Mouse (Mus musculus): ENCODE measurements at regions not wholly inside any gene's neighbourhood (a gene's known extent, or its start where the extent isn't known, plus 50 kb on each side); places are given as distances from the start of the nearest gene placed in this dataset.
"Not testable (repeated sequence)": the region's sequence is repeated elsewhere in the genome, so short reads cannot be mapped to it uniquely, and the experiment has no call there.

DNA sequence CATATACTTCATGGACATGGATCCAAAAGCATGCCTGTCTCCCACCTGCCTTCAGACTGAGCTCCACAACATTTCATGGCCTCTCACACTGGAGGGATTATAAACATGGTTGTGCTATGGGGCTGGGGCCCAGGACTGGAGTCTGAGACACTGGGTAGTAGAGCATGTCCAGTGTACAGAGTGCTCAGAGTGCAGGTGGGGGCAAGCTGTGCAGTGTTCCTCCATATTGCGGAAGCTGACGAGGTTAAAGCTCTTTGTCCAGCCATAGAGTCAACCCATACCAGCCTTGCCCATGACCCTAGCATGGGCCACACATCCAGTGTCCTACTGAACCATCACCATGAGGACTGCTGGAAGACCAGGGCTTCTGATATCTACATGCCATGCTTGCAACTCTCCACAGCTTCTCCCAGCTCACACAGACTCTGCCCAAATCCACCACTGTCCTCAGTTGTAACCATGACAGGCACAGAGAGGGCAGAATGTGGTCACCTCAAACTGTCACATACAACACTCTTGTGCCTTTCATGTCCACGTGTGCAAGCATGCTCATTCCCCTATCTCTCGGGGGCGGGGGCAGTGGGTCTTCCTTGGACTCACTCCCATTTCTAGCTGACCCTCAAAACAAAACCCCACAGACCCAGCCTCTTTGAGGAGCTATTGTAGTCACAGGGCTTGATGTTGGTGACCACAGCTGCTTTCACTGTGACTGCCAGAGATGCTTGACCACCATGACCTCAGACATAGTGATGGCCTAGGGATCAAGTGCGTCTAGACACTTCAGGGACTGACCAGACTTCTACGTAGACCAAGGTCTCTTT, 55.9 kb downstream of the Tmem121 start:
- no peaks in the 10 kb centered on the region for H3K36me3 ChIP-seq
- no peak overlapping the region for H3K27ac ChIP-seq (ENCODE audit: poor library complexity, severe bottlenecking)
- H3K4me3 ChIP-seq = no peak overlapping the region
- no peaks in the 10 kb centered on the region for H3K27me3 ChIP-seq (replicated peaks)
- no peaks in the 10 kb centered on the region for H3K4me1 ChIP-seq (replicated peaks)
- no peak for ATAC-seq (ENCODE audit: insufficient number of reproducible peaks, low FRiP score)
- no peak overlapping the region for H3K4me2 ChIP-seq
- WGBS = 79% methylated on average over 7 of the region's 7 CpGs
- H3K9ac ChIP-seq = no peak overlapping the region
- no peaks in the 10 kb centered on the region for H3K9me3 ChIP-seq (replicated peaks)

DNA sequence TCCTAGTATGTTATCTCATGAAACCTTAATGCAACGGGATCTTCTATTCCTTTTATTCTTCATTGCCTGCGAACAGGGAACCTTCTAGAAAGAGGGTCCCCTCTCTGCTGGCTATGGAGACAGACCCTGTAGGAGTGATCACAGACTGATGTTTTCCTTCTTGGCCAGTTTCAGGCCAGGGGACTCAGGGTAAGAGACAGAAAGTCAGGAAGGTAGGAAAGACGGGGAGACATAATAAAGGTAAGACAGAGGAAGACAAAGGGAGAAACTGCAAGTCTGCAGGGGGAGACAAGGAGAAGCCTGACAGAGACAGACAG, 56.4 kb downstream of the Tmem121 start:
- WGBS = 78% methylated on average over 3 of the region's 3 CpGs
- Histone ChIP-seq H3K9ac (no peak overlapping the region), H3K4me1 (replicated peaks) (no peaks in the 10 kb centered on the region), H3K27me3 (replicated peaks) (no peaks in the 10 kb centered on the region), H3K9me3 (replicated peaks) (no peaks in the 10 kb centered on the region), H3K36me3 (no peaks in the 10 kb centered on the region), H3K4me3 (no peak overlapping the region), H3K4me2 (no peak overlapping the region), H3K27ac (ENCODE audit: poor library complexity, severe bottlenecking) (no peak overlapping the region)
- no peak for ATAC-seq (ENCODE audit: insufficient number of reproducible peaks, low FRiP score)

DNA sequence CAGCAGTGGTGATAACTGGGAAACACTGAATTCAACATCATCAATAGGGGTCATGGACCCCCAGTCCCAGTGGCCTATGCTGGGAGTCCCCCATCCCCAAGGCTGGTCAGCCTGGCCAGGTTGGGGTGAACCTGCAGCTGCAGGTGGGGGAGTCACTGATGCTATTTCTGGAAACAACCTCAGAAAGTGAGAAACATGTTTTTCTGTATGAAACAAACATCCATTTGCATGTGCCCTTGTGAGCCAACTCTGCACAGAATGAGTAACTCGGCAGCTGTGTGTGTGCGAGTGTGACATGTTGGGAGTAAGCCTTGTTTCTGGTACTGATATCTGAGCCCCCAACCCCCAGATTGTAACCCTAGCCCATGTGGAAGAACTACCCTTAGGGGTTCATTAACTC, 59.0 kb downstream of the Tmem121 start:
- no peak overlapping the region for H3K9ac ChIP-seq
- H3K27me3 ChIP-seq (replicated peaks) = no peaks in the 10 kb centered on the region
- no peak overlapping the region for H3K4me2 ChIP-seq
- no peaks in the 10 kb centered on the region for H3K9me3 ChIP-seq (replicated peaks)
- no peak for ATAC-seq (ENCODE audit: insufficient number of reproducible peaks, low FRiP score)
- H3K27ac ChIP-seq (ENCODE audit: poor library complexity, severe bottlenecking) = no peak overlapping the region
- no peaks in the 10 kb centered on the region for H3K36me3 ChIP-seq
- no peak overlapping the region for H3K4me3 ChIP-seq
- 74% methylated on average over 2 of the region's 2 CpGs for WGBS
- H3K4me1 ChIP-seq (replicated peaks) = no peaks in the 10 kb centered on the region

DNA sequence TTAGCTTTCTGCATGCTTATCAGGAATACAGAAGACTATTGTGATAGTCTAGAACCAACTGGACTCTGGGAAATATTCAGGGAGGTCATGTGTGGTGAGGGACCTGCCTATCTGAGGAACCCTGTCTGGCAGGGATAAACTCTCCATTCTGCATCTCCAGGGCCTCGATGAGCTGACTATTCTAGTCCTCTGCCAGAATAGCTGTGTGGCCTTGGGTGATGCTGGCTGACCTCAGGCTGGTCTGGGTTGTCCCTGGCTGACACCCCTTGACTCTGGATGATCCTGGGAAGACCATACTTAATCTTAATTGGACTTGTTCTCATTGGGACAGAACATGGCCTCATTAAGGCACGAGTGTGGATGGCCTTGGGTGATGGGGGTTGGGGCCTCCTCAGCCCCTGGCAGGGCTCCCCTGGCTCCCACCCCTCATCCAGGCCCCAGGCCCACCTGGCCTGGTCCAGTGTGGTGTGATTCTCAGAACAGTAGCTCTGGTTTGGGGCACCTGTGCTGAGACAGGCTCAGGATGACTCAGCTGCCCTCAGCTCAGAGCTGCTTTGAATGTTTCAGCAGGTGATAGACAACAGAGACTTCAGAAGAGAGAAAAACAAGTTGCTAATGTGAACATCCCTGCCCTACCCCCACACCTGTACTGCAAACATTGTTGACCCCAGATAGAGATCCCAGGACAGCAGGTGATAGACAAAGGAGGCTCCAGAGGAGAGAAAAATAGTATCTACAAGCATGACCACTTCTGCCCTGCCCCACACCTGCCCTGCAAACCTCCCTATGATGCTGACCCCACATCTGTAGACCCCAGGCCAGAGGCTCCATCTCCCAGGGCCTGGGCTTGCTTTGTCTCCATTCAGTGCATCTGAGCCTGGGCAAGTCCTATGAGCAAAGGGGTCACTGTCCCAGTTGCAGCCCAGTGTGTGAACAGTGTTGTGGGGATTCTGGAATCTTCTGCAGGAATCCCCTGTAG, 68.0 kb downstream of the Tmem121 start:
- H3K4me2 ChIP-seq; H3K4me1 ChIP-seq (replicated peaks); H3K27me3 ChIP-seq (replicated peaks); H3K4me3 ChIP-seq; H3K9ac ChIP-seq; H3K27ac ChIP-seq (ENCODE audit: poor library complexity, severe bottlenecking); H3K36me3 ChIP-seq; H3K9me3 ChIP-seq (replicated peaks); ATAC-seq (ENCODE audit: insufficient number of reproducible peaks, low FRiP score): not testable (repeated sequence)
- WGBS = 46% methylated on average over 2 of the region's 2 CpGs

DNA sequence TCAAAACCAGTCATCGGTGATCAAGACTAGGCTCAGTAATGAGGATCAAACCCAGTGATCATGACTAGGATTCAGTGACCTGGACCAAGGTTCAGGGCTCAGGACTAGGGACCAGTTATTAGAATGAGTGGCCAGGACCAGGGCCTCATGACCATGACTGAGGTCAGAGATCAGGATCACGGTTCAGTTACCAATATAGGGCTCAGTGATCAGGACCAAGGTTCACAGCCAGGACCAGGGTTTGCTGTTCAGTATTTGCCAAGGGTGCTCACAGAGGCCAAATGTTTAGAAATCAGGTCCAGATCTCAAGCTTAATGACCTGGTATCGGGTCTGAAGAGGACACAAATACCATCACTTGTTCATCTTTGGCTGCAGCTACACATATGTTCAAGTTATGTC, 69.6 kb downstream of the Tmem121 start:
- Histone ChIP-seq H3K27me3 (replicated peaks) (no peaks in the 10 kb centered on the region), H3K36me3 (no peaks in the 10 kb centered on the region), H3K9ac (no peak overlapping the region), H3K4me1 (replicated peaks) (no peaks in the 10 kb centered on the region), H3K27ac (ENCODE audit: poor library complexity, severe bottlenecking) (no peak overlapping the region), H3K4me2 (no peak overlapping the region), H3K4me3 (no peak overlapping the region), H3K9me3 (replicated peaks) (no peaks in the 10 kb centered on the region)
- WGBS = 81% methylated on average over 3 of the region's 3 CpGs
- ATAC-seq (ENCODE audit: insufficient number of reproducible peaks, low FRiP score) = no peak

DNA sequence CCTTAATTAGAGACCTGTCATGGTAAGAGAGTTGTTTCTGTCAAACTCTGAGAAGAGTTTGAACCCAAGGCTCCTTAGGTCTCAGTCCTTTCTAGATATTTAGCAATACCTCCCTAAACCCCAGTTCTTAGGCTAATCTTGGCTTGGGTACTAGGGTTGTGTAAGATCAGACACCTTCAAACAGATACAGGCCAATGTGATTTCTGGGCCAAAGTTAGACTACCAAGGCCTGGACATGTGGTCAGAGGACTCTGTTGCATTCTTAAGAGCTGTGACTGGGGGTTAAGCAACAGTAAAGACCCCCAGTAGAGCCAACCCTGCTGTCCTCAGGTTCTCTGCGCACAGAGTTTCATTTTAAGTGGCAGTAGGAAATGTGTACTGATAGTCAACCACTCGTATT, 70.9 kb downstream of the Tmem121 start:
- no peak for ATAC-seq (ENCODE audit: insufficient number of reproducible peaks, low FRiP score)
- no peak overlapping the region for H3K9ac ChIP-seq
- no peak overlapping the region for H3K27ac ChIP-seq (ENCODE audit: poor library complexity, severe bottlenecking)
- H3K9me3 ChIP-seq (replicated peaks) = no peaks in the 10 kb centered on the region
- WGBS = 66% methylated on average over 2 of the region's 2 CpGs
- H3K4me3 ChIP-seq = no peak overlapping the region
- H3K27me3 ChIP-seq (replicated peaks) = no peaks in the 10 kb centered on the region
- H3K4me2 ChIP-seq = no peak overlapping the region
- H3K36me3 ChIP-seq = no peaks in the 10 kb centered on the region
- no peaks in the 10 kb centered on the region for H3K4me1 ChIP-seq (replicated peaks)

DNA sequence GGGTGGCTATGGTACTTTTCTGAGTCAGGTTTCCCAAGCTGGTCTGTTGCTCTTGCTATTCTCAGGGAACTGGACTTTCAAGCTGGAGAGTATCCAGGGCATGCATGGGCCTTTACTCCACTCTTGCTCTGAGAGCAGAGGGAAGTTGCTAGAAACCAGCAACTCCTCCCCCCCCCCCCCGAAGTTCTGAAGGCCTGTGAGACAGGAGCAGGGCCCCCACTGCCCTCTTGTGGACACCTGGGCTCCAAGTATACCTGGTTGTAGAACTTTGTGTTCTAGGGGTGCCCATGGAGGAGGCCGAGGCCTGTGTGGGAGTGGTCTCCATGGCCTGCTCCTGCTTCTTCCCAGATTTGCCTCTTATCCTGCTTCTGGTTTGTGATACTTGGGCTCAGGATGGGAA, 71.5 kb downstream of the Tmem121 start:
- no peaks in the 10 kb centered on the region for H3K4me1 ChIP-seq (replicated peaks)
- WGBS = 52% methylated on average over 2 of the region's 2 CpGs
- H3K36me3 ChIP-seq = no peaks in the 10 kb centered on the region
- H3K27ac ChIP-seq (ENCODE audit: poor library complexity, severe bottlenecking) = no peak overlapping the region
- no peaks in the 10 kb centered on the region for H3K9me3 ChIP-seq (replicated peaks)
- no peak overlapping the region for H3K4me3 ChIP-seq
- ATAC-seq (ENCODE audit: insufficient number of reproducible peaks, low FRiP score) = no peak
- no peak overlapping the region for H3K9ac ChIP-seq
- no peak overlapping the region for H3K4me2 ChIP-seq
- no peaks in the 10 kb centered on the region for H3K27me3 ChIP-seq (replicated peaks)

DNA sequence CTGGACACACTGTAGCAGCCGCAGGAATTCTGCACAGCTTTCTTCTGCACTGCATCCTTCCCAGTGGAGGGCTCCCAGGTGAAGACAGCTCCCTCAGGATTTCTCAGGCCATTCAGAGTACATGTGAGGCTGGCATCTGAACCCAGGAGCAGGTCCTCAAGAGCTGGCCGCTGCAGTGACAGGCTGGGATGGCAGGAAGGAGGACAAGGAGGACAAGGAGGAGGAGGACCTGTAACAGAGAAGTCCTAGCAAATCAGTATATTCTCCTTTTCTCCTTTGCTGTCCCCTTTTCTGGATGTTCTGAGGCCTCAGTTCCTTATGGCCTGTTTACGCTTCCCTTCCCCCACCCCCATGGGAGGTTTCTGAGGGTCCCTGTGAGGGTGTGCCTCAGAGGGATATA, 73.7 kb downstream of the Tmem121 start:
- H3K4me2 ChIP-seq = no peak overlapping the region
- WGBS = 62% methylated on average over 3 of the region's 3 CpGs
- no peak for ATAC-seq (ENCODE audit: insufficient number of reproducible peaks, low FRiP score)
- no peaks in the 10 kb centered on the region for H3K36me3 ChIP-seq
- H3K9me3 ChIP-seq (replicated peaks) = no peaks in the 10 kb centered on the region
- H3K9ac ChIP-seq = no peak overlapping the region
- no peaks in the 10 kb centered on the region for H3K27me3 ChIP-seq (replicated peaks)
- no peak overlapping the region for H3K4me3 ChIP-seq
- no peak overlapping the region for H3K27ac ChIP-seq (ENCODE audit: poor library complexity, severe bottlenecking)
- no peaks in the 10 kb centered on the region for H3K4me1 ChIP-seq (replicated peaks)

DNA sequence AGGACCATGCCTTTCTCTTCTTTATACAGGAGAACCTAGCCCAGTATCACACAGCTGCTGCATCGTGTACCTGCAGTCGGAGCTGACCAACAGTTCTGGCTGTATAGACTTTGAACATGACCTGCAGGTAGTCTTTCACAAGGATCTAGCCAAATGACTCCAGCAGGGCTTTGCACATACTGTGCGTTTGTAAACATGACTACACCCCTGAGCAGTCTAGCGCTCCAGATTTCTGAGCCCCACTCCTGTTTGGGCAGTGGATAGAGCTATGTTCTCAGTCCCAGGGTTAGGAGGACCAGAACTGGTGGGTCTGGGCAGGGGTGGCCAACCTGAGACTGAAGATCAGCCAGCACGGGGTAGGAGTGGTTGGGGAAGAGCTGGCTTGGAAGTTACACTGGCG, 74.6 kb downstream of the Tmem121 start:
- Histone ChIP-seq H3K9me3 (replicated peaks) (no peaks in the 10 kb centered on the region), H3K4me3 (no peak overlapping the region), H3K36me3 (no peaks in the 10 kb centered on the region), H3K4me2 (no peak overlapping the region), H3K9ac (no peak overlapping the region), H3K27ac (ENCODE audit: poor library complexity, severe bottlenecking) (no peak overlapping the region), H3K27me3 (replicated peaks) (no peaks in the 10 kb centered on the region), H3K4me1 (replicated peaks) (no peaks in the 10 kb centered on the region)
- no peak for ATAC-seq (ENCODE audit: insufficient number of reproducible peaks, low FRiP score)
- WGBS = 83% methylated on average over 6 of the region's 6 CpGs

DNA sequence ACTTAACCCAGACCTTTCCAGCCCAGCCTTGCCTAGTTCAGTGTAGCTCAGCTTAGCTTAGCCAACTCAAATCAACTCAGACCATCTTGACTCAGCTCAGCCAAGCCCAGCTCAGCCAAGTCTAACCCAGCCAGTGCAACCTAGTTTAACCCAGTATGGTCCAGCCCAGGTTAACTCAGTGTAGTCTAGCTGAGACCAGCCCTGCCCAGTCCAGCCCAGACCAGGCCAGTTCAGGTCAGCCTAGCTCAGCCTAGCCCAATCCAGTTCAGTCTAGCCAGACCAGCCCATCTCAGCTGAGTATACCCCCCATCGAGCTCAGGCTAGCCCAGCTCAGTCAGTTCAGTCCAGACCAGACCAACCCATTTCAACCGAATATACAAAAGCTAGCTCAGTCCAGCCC, 90.2 kb downstream of the Tmem121 start:
- no peaks in the 10 kb centered on the region for H3K9me3 ChIP-seq (replicated peaks)
- H3K4me1 ChIP-seq (replicated peaks) = no peaks in the 10 kb centered on the region
- no peak overlapping the region for H3K4me3 ChIP-seq
- H3K36me3 ChIP-seq = no peaks in the 10 kb centered on the region
- H3K27ac ChIP-seq (ENCODE audit: poor library complexity, severe bottlenecking) = no peak overlapping the region
- no peak overlapping the region for H3K4me2 ChIP-seq
- WGBS = 75% methylated on average over 2 of the region's 2 CpGs
- H3K9ac ChIP-seq = no peak overlapping the region
- H3K27me3 ChIP-seq (replicated peaks) = no peaks in the 10 kb centered on the region
- ATAC-seq (ENCODE audit: insufficient number of reproducible peaks, low FRiP score) = peak; percentile 31; the same call in 1 of the 2 replicates

DNA sequence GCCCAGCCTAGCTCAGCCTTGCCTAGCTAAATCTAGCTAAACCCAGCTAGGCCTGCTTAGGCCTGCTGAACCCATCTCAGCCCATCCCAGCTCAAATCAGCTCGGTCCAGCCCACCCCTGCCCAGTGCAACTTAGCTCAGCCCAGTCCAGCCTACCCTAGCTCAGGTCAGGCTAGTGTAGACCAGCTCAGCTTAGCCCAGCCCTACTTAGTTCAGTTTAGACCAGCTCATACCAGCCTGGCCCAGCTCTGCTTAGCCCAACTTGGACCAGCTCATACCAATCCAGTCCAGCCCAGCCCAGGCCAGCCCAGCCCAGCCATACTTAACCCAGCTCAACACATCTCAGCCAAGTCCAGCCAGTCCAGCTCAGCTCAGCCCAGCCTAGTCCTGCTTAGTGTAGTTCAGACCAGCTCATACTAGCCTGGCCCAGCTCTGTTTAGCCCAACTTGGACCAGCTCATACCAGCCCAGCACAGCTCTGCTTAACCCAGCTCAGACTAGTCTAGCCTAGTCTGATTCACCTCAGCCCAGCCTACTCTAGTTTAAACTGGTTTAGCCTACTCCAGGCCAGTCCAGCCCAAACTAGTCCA, 90.7 kb downstream of the Tmem121 start:
- peak; percentile 24; the same call in 1 of the 2 replicates for ATAC-seq (ENCODE audit: insufficient number of reproducible peaks, low FRiP score)
- Histone ChIP-seq H3K4me3 (no peak overlapping the region), H3K9ac (no peak overlapping the region), H3K36me3 (no peaks in the 10 kb centered on the region), H3K4me2 (no peak overlapping the region), H3K27me3 (replicated peaks) (no peaks in the 10 kb centered on the region), H3K9me3 (replicated peaks) (no peaks in the 10 kb centered on the region), H3K4me1 (replicated peaks) (no peaks in the 10 kb centered on the region), H3K27ac (ENCODE audit: poor library complexity, severe bottlenecking) (no peak overlapping the region)
- 52% methylated on average over 1 of the region's 1 CpGs for WGBS

All from heart, embryonic 12.5 days (tissue).